Mouse (Mus musculus) CH12.LX (cell line): Measurements from ENCODE around the gene Gm37419. TPM values are rescaled to one million over a fixed set of nuclear protein-coding genes. Genes with fewer than 3 reads are reported as not detected.

ENCODE experiments used
- DNase-seq: peaks from one replicate; pipeline ENCODE4 v3.0.0-alpha.2; 2013; ENCODE audit errors: extremely low read depth
- H3K27ac ChIP-seq: 2 replicates; pipeline ENCODE4 v1.5.1; 2012; ENCODE audit warnings: low read depth, mild to moderate bottlenecking, control low read depth, moderate library complexity; ENCODE audit not compliant: insufficient read depth
- H3K27me3 ChIP-seq: replicated peaks from 2 replicates; pipeline ENCODE3; 2012; ENCODE audit warnings: inconsistent platforms
- H3K36me3 ChIP-seq, 2 experiments: replicated peaks in 1 of 2; 2 replicates each; pipeline versions ENCODE3 to v1.6.1; 2012; ENCODE audit warnings: inconsistent platforms in 1 of 2, low read length in 1 of 2, mild to moderate bottlenecking in 1 of 2, mixed read lengths in 1 of 2, moderate library complexity in 1 of 2; ENCODE audit not compliant: control insufficient read depth in 1 of 2, insufficient read depth in 1 of 2
- H3K4me1 ChIP-seq, 2 experiments: 2 replicates each; pipeline ENCODE4 v1.6.1; 2012; ENCODE audit warnings: inconsistent platforms in 1 of 2, moderate library complexity in 1 of 2; ENCODE audit not compliant: insufficient read depth in 2 of 2, control insufficient read depth in 1 of 2
- H3K4me2 ChIP-seq: 2 replicates; pipeline ENCODE4 v1.6.1; 2012; ENCODE audit warnings: low read depth, mild to moderate bottlenecking, control low read depth; ENCODE audit not compliant: poor library complexity, insufficient read depth, severe bottlenecking
- H3K4me3 ChIP-seq, 3 experiments: fragments of 150-350 bp in 1 of 3; sonication (generic) in 1 of 3; replicated peaks in 1 of 3; 2 replicates each; pipeline versions ENCODE3 to v1.5.1; 2011 to 2012; ENCODE audit warnings: low read depth in 2 of 3, low read length in 2 of 3, mild to moderate bottlenecking in 2 of 3, moderate library complexity in 2 of 3, control low read depth in 1 of 3, improper control_type of control experiment in 1 of 3, inconsistent platforms in 1 of 3, mixed read lengths in 1 of 3; ENCODE audit not compliant: poor library complexity in 1 of 3
- H3K79me2 ChIP-seq: replicated peaks from 2 replicates; pipeline ENCODE4 v1.6.1; 2012; ENCODE audit warnings: mild to moderate bottlenecking, moderate library complexity; ENCODE audit not compliant: control insufficient read depth, poor library complexity, insufficient read depth, severe bottlenecking; ENCODE audit errors: extremely low read depth
- H3K9ac ChIP-seq: 2 replicates; pipeline ENCODE4 v1.6.1; 2012; ENCODE audit warnings: low read depth, mild to moderate bottlenecking, control low read depth, moderate library complexity; ENCODE audit not compliant: insufficient read depth
- H3K9me3 ChIP-seq: replicated peaks from 2 replicates; pipeline ENCODE3; 2012; ENCODE audit warnings: low read length, inconsistent platforms, mixed read lengths
- BHLHE40 ChIP-seq: IDR thresholded peaks from 2 replicates; pipeline ENCODE4 v1.6.1; 2011; ENCODE audit warnings: mild to moderate bottlenecking, low read depth, low read length, improper control_type of control experiment
- CHD1 ChIP-seq: IDR thresholded peaks from 2 replicates; pipeline ENCODE4 v1.6.1; 2012; ENCODE audit warnings: low read depth, low read length, improper control_type of control experiment, inconsistent platforms
- CHD2 ChIP-seq: IDR thresholded peaks from 2 replicates; pipeline ENCODE4 v1.6.1; 2011; ENCODE audit warnings: low read length, improper control_type of control experiment
- E2F4 ChIP-seq: IDR thresholded peaks from 2 replicates; pipeline ENCODE4 v1.6.1; 2011; ENCODE audit warnings: low read depth, low read length, improper control_type of control experiment; ENCODE audit not compliant: insufficient replicate concordance
- ELF1 ChIP-seq: IDR thresholded peaks from 2 replicates; pipeline ENCODE4 v1.6.1; 2014; ENCODE audit warnings: low read depth, mild to moderate bottlenecking, inconsistent platforms, low read length, improper control_type of control experiment
- ETS1 ChIP-seq: conservative IDR thresholded peaks from 2 replicates; pipeline ENCODE4 v1.6.1; 2012; ENCODE audit warnings: low read depth, mild to moderate bottlenecking, inconsistent platforms, low read length, improper control_type of control experiment, moderate library complexity
- HCFC1 ChIP-seq: IDR thresholded peaks from 2 replicates; pipeline ENCODE4 v1.6.1; 2012; ENCODE audit warnings: low read depth, mild to moderate bottlenecking, inconsistent platforms, low read length, improper control_type of control experiment
- JUN ChIP-seq: IDR thresholded peaks from 2 replicates; pipeline ENCODE4 v1.6.1; 2011; ENCODE audit warnings: low read depth, mild to moderate bottlenecking, low read length, improper control_type of control experiment, moderate library complexity; ENCODE audit not compliant: insufficient read depth
- KAT2A ChIP-seq: IDR thresholded peaks from 2 replicates; pipeline ENCODE4 v1.6.1; 2012; ENCODE audit warnings: low read length, improper control_type of control experiment, inconsistent platforms; ENCODE audit not compliant: insufficient replicate concordance
- MAFK ChIP-seq: IDR thresholded peaks from 2 replicates; pipeline ENCODE4 v1.6.1; 2011; ENCODE audit warnings: low read length, improper control_type of control experiment; ENCODE audit not compliant: insufficient replicate concordance
- MAX ChIP-seq: IDR thresholded peaks from 2 replicates; pipeline ENCODE4 v1.6.1; 2011; ENCODE audit warnings: low read length, improper control_type of control experiment
- MEF2A ChIP-seq: IDR thresholded peaks from 2 replicates; pipeline ENCODE4 v1.6.1; 2014; ENCODE audit warnings: low read depth, mild to moderate bottlenecking, inconsistent platforms, low read length, improper control_type of control experiment, borderline replicate concordance
- MXI1 ChIP-seq: IDR thresholded peaks from 2 replicates; pipeline ENCODE4 v1.6.1; 2011; ENCODE audit warnings: mild to moderate bottlenecking, low read depth, low read length, improper control_type of control experiment
- NELFE ChIP-seq: IDR thresholded peaks from 2 replicates; pipeline ENCODE4 v1.6.1; 2011; ENCODE audit warnings: low read depth, low read length, improper control_type of control experiment
- PAX5 ChIP-seq: IDR thresholded peaks from 2 replicates; pipeline ENCODE4 v1.6.1; 2012; ENCODE audit warnings: low read length, inconsistent platforms, mixed read lengths
- POLR2A ChIP-seq: IDR thresholded peaks from 2 replicates; pipeline ENCODE4 v1.6.1; 2011; ENCODE audit warnings: low read depth, mild to moderate bottlenecking, improper control_type of control experiment, low read length
- POLR2AphosphoS2 ChIP-seq: IDR thresholded peaks from 2 replicates; pipeline ENCODE4 v1.6.1; 2011; ENCODE audit warnings: low read depth, low read length, improper control_type of control experiment
- RAD21 ChIP-seq: IDR thresholded peaks from 2 replicates; pipeline ENCODE4 v1.6.1; 2011; ENCODE audit warnings: low read depth, mild to moderate bottlenecking, low read length, improper control_type of control experiment, moderate library complexity
- RCOR1 ChIP-seq: conservative IDR thresholded peaks from 2 replicates; pipeline ENCODE4 v1.6.1; 2012; ENCODE audit warnings: low read depth, mild to moderate bottlenecking, inconsistent platforms, low read length, improper control_type of control experiment
- SIN3A ChIP-seq: IDR thresholded peaks from 2 replicates; pipeline ENCODE4 v1.6.1; 2012; ENCODE audit warnings: low read length, improper control_type of control experiment, inconsistent platforms
- TBP ChIP-seq: conservative IDR thresholded peaks from 2 replicates; pipeline ENCODE4 v1.6.1; 2011; ENCODE audit warnings: low read depth, low read length, improper control_type of control experiment
- USF1 ChIP-seq: IDR thresholded peaks from 2 replicates; pipeline ENCODE4 v1.6.1; 2014; ENCODE audit warnings: low read depth, mild to moderate bottlenecking, inconsistent platforms, low read length, improper control_type of control experiment
- ZC3H11A ChIP-seq: IDR thresholded peaks from 2 replicates; pipeline ENCODE4 v1.6.1; 2012; ENCODE audit warnings: low read depth, mild to moderate bottlenecking, inconsistent platforms, low read length, improper control_type of control experiment
- ZMIZ1 ChIP-seq: IDR thresholded peaks from 2 replicates; pipeline ENCODE4 v1.6.1; 2012; ENCODE audit warnings: low read depth, mild to moderate bottlenecking, inconsistent platforms, low read length, improper control_type of control experiment
- ZNF384 ChIP-seq: IDR thresholded peaks from 2 replicates; pipeline ENCODE4 v1.6.1; 2012; ENCODE audit warnings: low read depth, low read length, improper control_type of control experiment, inconsistent platforms
- dilution Hi-C: fragments of 300-500 bp; cut with MboI; formaldehyde crosslinking; loops from 2 replicates; pipeline ENCODE4 v1.14.3; 2020; ENCODE audit warnings: low sequenced_read_pairs; ENCODE audit not compliant: extremely low pct_unique_long_range_greater_than_20kb, extremely low pct_ligation_motif_present
- in situ Hi-C: fragments of 300-500 bp; cut with MboI; formaldehyde crosslinking; loops from 3 replicates; pipeline ENCODE4 v1.14.3; 2019; ENCODE audit warnings: low sequenced_read_pairs, low pct_ligation_motif_present, low pct_unique_long_range_greater_than_20kb, mixed read lengths
- polyA plus RNA-seq: library from polyadenylated mRNA; unstranded; fragments of >175 nt; gene quantifications from 2 replicates; pipeline ENCODE4 v1.2.1, GENCODE M21; 2012; ENCODE audit warnings: low read depth; ENCODE audit not compliant: insufficient read length
- total RNA-seq, 2 experiments: library from RNA; depleted of rRNA; stranded (reverse); fragments of 300-350 nt in 1 of 2; fragments of >200 nt in 1 of 2; gene quantifications; 2 replicates each; pipeline ENCODE4 v1.2.3; 2012 to 2014

The Gm37419 gene
- total and polyA plus RNA-seq, 3 experiments, result not detected

DNA sequence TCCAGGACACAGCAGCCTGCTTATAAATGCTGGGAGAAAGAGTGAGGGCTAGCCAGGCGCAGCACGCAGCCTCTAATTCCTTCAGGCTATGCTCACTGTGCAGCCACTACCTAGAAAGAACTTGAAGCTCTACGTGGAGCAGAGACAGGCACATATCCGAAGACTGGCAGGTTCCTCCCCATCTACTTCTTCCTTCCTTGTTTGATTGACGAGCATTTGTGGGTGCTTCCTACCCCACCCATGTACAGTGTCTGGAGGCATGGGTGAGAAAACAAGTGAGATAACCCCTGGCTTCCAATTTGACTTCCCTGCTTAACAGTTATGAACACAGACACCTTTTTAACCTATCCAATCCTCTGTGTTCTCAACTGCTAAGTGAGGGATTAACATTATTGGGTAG, 28.5 kb downstream of the Gm37419 start:
- dilution Hi-C loops, result no loop called here
- in situ Hi-C loops, result no loop called here
- no peak overlapping the region for H3K4me2 ChIP-seq
- no peak overlapping the region for H3K4me3 ChIP-seq
- TF ChIP-seq ZC3H11A, result no peak
- TF ChIP-seq NELFE, result no peak
- TF ChIP-seq, all 38 proteins: peak for 0
- no peaks in the 10 kb centered on the region for H3K36me3 ChIP-seq
- H3K79me2 ChIP-seq, result no peaks in the 10 kb centered on the region
- no peak for DNase-seq
- no peak overlapping the region for H3K27ac ChIP-seq
- no peak overlapping the region for H3K9ac ChIP-seq
- H3K27me3 ChIP-seq, result peaks cover 2% of the 10 kb centered on the region
- H3K9me3 ChIP-seq, result no peaks in the 10 kb centered on the region
- peaks cover 4 to 12% of the 10 kb centered on the region in 2 experiments; a peak in 2 of 4 replicates for H3K4me1 ChIP-seq

DNA sequence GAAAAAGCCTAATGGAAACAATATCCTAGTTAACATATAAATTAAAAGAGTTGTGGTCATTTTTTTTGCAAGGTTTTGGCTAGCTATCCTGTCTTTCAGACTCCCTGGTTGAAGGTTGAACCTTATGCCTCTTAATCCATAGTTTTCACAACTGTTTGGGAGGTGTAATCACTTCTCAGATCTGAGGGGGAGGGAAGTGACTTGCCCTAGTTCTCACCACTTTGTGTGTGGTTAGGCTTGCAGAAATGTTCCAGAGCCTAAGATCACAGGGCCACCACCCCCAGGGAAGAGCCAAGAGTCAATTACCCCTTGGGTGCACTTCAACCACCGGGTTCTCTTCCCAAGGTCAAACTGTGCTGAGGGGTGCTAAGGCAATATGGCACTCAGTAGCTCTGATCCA, 33.4 kb downstream of the Gm37419 start:
- no peak overlapping the region for H3K4me3 ChIP-seq
- DNase-seq, result no peak

GRCm38 (mm10) chr16:24022605-24023004, 34.3 kb downstream of the Gm37419 start:
- no peak for TF ChIP-seq BHLHE40
- TF ChIP-seq CHD2, result no peak
- no peak for TF ChIP-seq MAX
- no peak for TF ChIP-seq ETS1
- no peak for TF ChIP-seq RAD21
- TF ChIP-seq SIN3A, result no peak
- no peak for TF ChIP-seq MEF2A
- TF ChIP-seq PAX5, result no peak
- no peak for TF ChIP-seq RCOR1
- H3K36me3 ChIP-seq, result no peaks in the 10 kb centered on the region
- dilution Hi-C loops, result no loop called here
- no peak for DNase-seq
- H3K9ac ChIP-seq, result no peak overlapping the region
- no peaks in the 10 kb centered on the region for H3K79me2 ChIP-seq
- H3K27me3 ChIP-seq, result peaks cover 2% of the 10 kb centered on the region
- in situ Hi-C loops, result no loop called here
- no peak overlapping the region for H3K4me2 ChIP-seq
- H3K27ac ChIP-seq, result no peak overlapping the region
- H3K4me1 ChIP-seq, result no peaks in the 10 kb centered on the region
- no peaks in the 10 kb centered on the region for H3K9me3 ChIP-seq
- H3K4me3 ChIP-seq, result no peak overlapping the region

More for the DNA sequence above, 33.4 kb downstream of the Gm37419 start:
- no peaks in the 10 kb centered on the region for H3K79me2 ChIP-seq
- dilution Hi-C loops (no loop called here), in situ Hi-C loops (no loop called here)
- no peaks in the 10 kb centered on the region for H3K9me3 ChIP-seq
- TF ChIP-seq HCFC1 (no peak), CHD1 (no peak), ZNF384 (no peak), JUN (no peak), MEF2A (no peak), USF1 (no peak), E2F4 (no peak), CHD2 (no peak), POLR2AphosphoS2 (no peak), ZMIZ1 (no peak), POLR2A (no peak), TBP (no peak), MAFK (no peak), RCOR1 (no peak), MXI1 (no peak), PAX5 (no peak), ELF1 (no peak), NELFE (no peak), MAX (no peak), KAT2A (no peak)
- H3K27me3 ChIP-seq, result peaks cover 2% of the 10 kb centered on the region
- no peaks in the 10 kb centered on the region for H3K36me3 ChIP-seq
- no peak overlapping the region for H3K27ac ChIP-seq
- H3K4me2 ChIP-seq, result no peak overlapping the region
- no peaks in the 10 kb centered on the region for H3K4me1 ChIP-seq
- H3K9ac ChIP-seq, result no peak overlapping the region
